Mouse (Mus musculus): ENCODE measurements around the gene Gm28035. TPM values are rescaled to one million over a fixed set of nuclear protein-coding genes. Genes with fewer than 3 reads are reported as not detected.

Gm28035 gene
- polyA plus RNA-seq, 1 experiment from 2014 or later = 0.09 TPM

- H3K27ac ChIP-seq = 0 out of 2 replicates have a peak overlapping the region, but pooled peaks have one; percentile 25
- 86% methylated on average over 4 of the region's 4 CpGs for WGBS
- no peak overlapping the region for H3K4me3 ChIP-seq
- H3K9me3 ChIP-seq = no peaks in the 10 kb centered on the region
- H3K36me3 ChIP-seq (replicated peaks) = peaks cover 99% of the 10 kb centered on the region
- DNase-seq (ENCODE audit: extremely low spot score, low spot score) = no peak
- H3K4me1 ChIP-seq = no peaks in the 10 kb centered on the region
- H3K27me3 ChIP-seq (ENCODE audit: poor library complexity, severe bottlenecking) = no peaks in the 10 kb centered on the region
Measured at GRCm38 (mm10) chr2:30258600-30258999, 18.2 kb downstream of the Gm28035 start.

DNA sequence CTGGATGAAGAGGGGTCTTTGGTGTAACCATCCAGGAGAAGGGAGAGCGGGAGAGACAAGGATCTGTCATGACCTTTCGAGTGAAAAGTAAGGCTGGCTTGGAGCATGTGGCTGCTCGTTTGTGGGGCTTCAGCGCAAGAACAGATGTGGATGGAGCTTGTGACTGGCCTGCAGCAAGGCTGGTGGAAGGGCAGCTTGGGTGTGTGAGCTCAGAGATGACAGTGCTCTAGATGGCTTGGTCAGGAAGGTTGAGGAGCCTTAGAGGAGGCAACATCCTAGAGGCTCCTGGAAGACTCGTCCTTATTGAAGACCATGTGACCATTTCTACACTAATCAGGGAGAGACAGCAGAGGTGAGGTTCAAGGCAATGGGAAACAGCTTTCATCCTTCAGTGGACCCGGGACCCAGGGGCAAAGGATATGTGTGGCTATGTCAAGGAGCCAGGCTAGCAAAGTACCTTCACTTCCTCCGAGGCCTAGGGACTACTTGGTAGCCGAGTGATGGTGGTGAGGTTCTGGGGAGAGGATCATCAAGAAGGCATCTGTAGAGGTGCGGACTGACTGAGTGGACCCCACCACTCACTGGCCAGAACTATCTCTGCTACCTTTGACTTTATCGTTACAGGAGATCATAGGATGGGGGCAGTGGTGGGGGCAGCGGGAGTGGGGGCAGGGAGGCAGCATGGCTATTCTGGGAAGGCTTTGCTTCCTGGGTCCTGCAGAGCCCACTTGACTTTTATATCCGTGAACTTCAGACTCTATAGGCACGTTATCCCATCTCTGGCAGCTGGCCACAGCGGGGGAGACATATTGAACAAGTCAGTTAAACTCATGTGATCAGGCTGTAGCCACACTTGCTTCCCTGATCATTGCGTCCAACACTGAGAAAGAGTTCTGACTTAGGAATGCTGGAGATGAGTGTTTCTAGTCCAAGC lies 19.0 kb downstream of the Gm28035 start:
- Histone ChIP-seq H3K27ac (0 out of 2 replicates have a peak overlapping the region, but pooled peaks have one; percentile 25), H3K4me1 (peaks cover under 1% of the 10 kb centered on the region; the same call in 1 of the 2 replicates), H3K36me3 (replicated peaks) (peaks cover 99% of the 10 kb centered on the region), H3K9me3 (no peaks in the 10 kb centered on the region), H3K27me3 (ENCODE audit: poor library complexity, severe bottlenecking) (no peaks in the 10 kb centered on the region), H3K4me3 (no peak overlapping the region)
- 92% methylated on average over 15 of the region's 15 CpGs for WGBS
- no peak for DNase-seq (ENCODE audit: extremely low spot score, low spot score)

GRCm38 (mm10) chr2:30261064-30261736 lies 20.8 kb downstream of the Gm28035 start:
- H3K27me3 ChIP-seq (ENCODE audit: poor library complexity, severe bottlenecking) = no peaks in the 10 kb centered on the region
- H3K27ac ChIP-seq = no peak overlapping the region
- no peaks in the 10 kb centered on the region for H3K9me3 ChIP-seq
- H3K4me3 ChIP-seq = no peak overlapping the region
- 92% methylated on average over 4 of the region's 4 CpGs for WGBS
- peaks cover 94% of the 10 kb centered on the region for H3K36me3 ChIP-seq (replicated peaks)
- no peak for DNase-seq (ENCODE audit: extremely low spot score, low spot score)
- H3K4me1 ChIP-seq = peaks cover 18% of the 10 kb centered on the region

GRCm38 (mm10) chr2:30261921-30262839 lies 21.8 kb downstream of the Gm28035 start:
- no peaks in the 10 kb centered on the region for H3K27me3 ChIP-seq (ENCODE audit: poor library complexity, severe bottlenecking)
- no peak overlapping the region for H3K27ac ChIP-seq
- 94% methylated on average over 18 of the region's 18 CpGs for WGBS
- DNase-seq (ENCODE audit: extremely low spot score, low spot score) = no peak
- H3K4me1 ChIP-seq = peaks cover 28% of the 10 kb centered on the region
- H3K36me3 ChIP-seq (replicated peaks) = peaks cover 84% of the 10 kb centered on the region
- no peaks in the 10 kb centered on the region for H3K9me3 ChIP-seq
- H3K4me3 ChIP-seq = no peak overlapping the region

GRCm38 (mm10) chr2:30262840-30263441 lies 22.6 kb downstream of the Gm28035 start:
- no peak for DNase-seq (ENCODE audit: extremely low spot score, low spot score)
- Histone ChIP-seq H3K4me3 (no peak overlapping the region), H3K9me3 (no peaks in the 10 kb centered on the region), H3K4me1 (peaks cover 30% of the 10 kb centered on the region), H3K27me3 (ENCODE audit: poor library complexity, severe bottlenecking) (no peaks in the 10 kb centered on the region), H3K27ac (no peak overlapping the region), H3K36me3 (replicated peaks) (peaks cover 77% of the 10 kb centered on the region)
- 90% methylated on average over 4 of the region's 4 CpGs for WGBS

DNA sequence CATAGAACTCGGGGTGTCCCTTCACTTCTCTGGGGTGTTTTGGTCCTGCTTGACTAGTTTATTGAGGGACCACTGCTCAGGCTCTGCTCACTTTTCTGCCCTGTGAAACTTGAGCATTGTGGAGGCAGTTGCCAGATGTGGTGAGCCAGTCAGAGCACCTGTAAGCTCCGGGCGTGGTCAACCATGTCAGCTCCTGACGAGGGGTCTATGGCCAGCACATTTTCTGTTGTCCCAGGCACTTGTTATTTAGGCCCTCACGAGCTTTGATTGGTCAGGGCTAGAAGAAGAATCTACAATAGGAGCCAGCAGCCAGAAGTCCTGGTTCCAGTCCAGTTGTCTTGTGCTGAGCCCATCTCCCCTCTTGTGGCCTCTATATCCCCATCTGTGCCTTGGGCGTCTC lies 23.4 kb downstream of the Gm28035 start:
- no peak overlapping the region for H3K4me3 ChIP-seq
- peaks cover 68% of the 10 kb centered on the region for H3K36me3 ChIP-seq (replicated peaks)
- no peak overlapping the region for H3K27ac ChIP-seq
- no peak for DNase-seq (ENCODE audit: extremely low spot score, low spot score)
- 94% methylated on average over 6 of the region's 6 CpGs for WGBS
- H3K4me1 ChIP-seq = peaks cover 30% of the 10 kb centered on the region
- no peaks in the 10 kb centered on the region for H3K9me3 ChIP-seq
- no peaks in the 10 kb centered on the region for H3K27me3 ChIP-seq (ENCODE audit: poor library complexity, severe bottlenecking)

DNA sequence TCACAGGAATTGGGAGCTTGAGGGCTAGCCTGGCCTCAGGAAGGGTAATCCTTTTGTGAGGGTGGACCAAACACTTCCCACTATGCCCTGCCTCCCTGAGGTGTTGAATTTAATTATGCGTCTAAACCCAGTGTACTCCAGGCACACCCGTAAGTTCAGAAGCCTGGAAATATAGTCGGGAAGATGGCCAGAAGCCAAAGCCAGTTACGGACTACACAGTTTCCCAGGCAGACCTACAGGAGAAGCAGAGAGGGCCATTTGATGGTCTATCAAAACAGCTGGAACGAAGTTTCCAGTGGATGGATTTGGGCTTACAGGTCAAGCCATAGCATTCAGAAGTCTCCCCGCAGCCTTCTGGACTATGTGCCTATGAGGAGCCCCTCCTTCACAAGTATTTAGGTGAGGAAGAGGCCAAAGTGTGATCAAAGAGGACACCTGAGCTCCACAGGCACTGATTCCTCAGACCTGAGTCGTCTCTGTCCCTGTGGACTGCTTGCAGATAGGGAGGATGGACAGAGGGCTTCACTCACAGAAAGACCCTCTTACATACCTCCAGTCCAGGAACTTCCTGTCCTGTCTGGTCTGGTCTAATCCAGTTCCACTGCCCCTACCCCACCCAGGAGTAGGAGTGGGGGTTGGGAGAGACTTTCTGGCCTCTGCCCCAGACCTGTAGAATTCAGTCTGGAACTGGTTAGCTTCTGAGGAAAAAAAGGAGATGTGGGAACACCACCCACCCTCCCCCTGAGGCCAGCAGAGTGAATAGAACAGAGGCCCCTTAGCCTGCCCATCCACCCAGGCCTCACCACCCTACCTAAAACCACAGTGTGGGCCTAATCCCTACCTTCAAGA lies 24.5 kb downstream of the Gm28035 start:
- Histone ChIP-seq H3K4me1 (peaks cover 30% of the 10 kb centered on the region), H3K4me3 (no peak overlapping the region), H3K27ac (peak overlapping the region; percentile 81), H3K36me3 (replicated peaks) (peaks cover 57% of the 10 kb centered on the region), H3K9me3 (no peaks in the 10 kb centered on the region), H3K27me3 (ENCODE audit: poor library complexity, severe bottlenecking) (no peaks in the 10 kb centered on the region)
- 76% methylated on average over 7 of the region's 7 CpGs for WGBS
- DNase-seq (ENCODE audit: extremely low spot score, low spot score) = no peak

DNA sequence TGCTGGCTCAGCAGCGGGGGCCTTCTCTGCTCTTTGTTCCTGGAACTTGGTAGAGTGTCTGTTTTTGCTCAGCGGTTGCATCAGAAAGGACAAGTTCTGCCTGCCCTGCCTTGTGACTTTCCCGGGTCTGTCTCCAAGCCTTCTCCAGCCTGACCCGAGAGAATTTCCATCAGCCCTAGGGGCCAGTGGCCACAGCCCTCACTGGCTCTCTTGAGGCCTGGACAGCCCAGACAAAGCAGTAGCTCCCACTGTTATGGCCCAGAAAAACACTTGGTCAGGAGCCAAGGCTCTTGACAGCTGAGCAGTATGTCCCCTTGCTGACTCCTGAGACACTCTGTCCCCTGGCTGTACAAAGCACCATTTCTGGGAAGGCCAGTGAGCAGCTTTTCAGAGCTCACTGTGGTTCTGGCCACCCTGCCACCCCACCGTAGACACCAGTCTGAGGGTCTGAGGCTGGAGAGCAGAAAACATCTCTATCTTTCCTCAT lies 25.4 kb downstream of the Gm28035 start, which contains the start of gene Phyhd1:
Gene Phyhd1 (plus strand): TSS at position 437 of the 487 bp plus-strand sequence.
- no peaks in the 10 kb centered on the region for H3K9me3 ChIP-seq
- H3K4me1 ChIP-seq = peaks cover 30% of the 10 kb centered on the region
- peak within 1 kb of the TSS; percentile 26 for H3K4me3 ChIP-seq
- no peak for DNase-seq (ENCODE audit: extremely low spot score, low spot score)
- 40% methylated on average over 5 of the region's 5 CpGs for WGBS
- peaks cover 48% of the 10 kb centered on the region for H3K36me3 ChIP-seq (replicated peaks)
- peak within 1 kb of the TSS; percentile 81 for H3K27ac ChIP-seq
- H3K27me3 ChIP-seq (ENCODE audit: poor library complexity, severe bottlenecking) = no peaks in the 10 kb centered on the region

GRCm38 (mm10) chr2:30266392-30266941 lies 26.1 kb downstream of the Gm28035 start:
- peaks cover 41% of the 10 kb centered on the region for H3K36me3 ChIP-seq (replicated peaks)
- H3K27ac ChIP-seq = peak overlapping the region; percentile 81
- H3K4me1 ChIP-seq = peaks cover 30% of the 10 kb centered on the region
- H3K4me3 ChIP-seq = peak overlapping the region; percentile 26
- peak; percentile 25 for DNase-seq (ENCODE audit: extremely low spot score, low spot score)
- WGBS = 11% methylated on average over 4 of the region's 4 CpGs
- no peaks in the 10 kb centered on the region for H3K9me3 ChIP-seq
- H3K27me3 ChIP-seq (ENCODE audit: poor library complexity, severe bottlenecking) = no peaks in the 10 kb centered on the region

- no peak overlapping the region for H3K27ac ChIP-seq
Measured at GRCm38 (mm10) chr2:30267466-30267865, 27.1 kb downstream of the Gm28035 start.

DNA sequence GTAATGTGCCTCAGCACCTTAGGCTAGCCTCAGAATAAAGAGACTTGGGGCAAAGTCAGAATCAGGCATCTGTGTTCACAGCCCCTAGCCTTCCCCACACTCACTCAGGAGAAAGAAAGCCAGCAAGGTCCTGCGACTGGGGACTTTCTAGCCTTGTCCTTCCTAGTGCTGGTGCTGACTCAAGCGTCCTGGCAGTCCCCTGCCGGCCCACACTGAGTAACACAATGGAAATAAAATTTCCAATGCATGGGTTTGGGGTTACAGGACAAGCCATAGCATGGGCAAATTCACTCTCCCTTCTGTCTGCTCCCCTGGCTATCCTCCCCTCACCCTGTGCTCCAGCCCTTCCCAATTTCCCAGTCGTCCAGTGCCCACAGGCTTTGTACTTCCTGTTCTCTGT lies 28.0 kb downstream of the Gm28035 start:
- Histone ChIP-seq H3K27ac (no peak overlapping the region), H3K27me3 (ENCODE audit: poor library complexity, severe bottlenecking) (no peaks in the 10 kb centered on the region), H3K4me1 (peaks cover 30% of the 10 kb centered on the region), H3K9me3 (no peaks in the 10 kb centered on the region), H3K36me3 (replicated peaks) (peaks cover 24% of the 10 kb centered on the region), H3K4me3 (no peak overlapping the region)
- WGBS = 64% methylated on average over 4 of the region's 4 CpGs
- DNase-seq (ENCODE audit: extremely low spot score, low spot score) = no peak

More at GRCm38 (mm10) chr2:30267466-30267865, 27.1 kb downstream of the Gm28035 start:
- Histone ChIP-seq H3K4me1 (peaks cover 30% of the 10 kb centered on the region), H3K9me3 (no peaks in the 10 kb centered on the region), H3K36me3 (replicated peaks) (peaks cover 32% of the 10 kb centered on the region), H3K27me3 (ENCODE audit: poor library complexity, severe bottlenecking) (no peaks in the 10 kb centered on the region), H3K4me3 (no peak overlapping the region)
- no peak for DNase-seq (ENCODE audit: extremely low spot score, low spot score)
- 97% methylated on average over 2 of the region's 2 CpGs for WGBS
